Mouse (Mus musculus): ENCODE measurements around the gene Hs3st6.

Gene Hs3st6

DNA sequence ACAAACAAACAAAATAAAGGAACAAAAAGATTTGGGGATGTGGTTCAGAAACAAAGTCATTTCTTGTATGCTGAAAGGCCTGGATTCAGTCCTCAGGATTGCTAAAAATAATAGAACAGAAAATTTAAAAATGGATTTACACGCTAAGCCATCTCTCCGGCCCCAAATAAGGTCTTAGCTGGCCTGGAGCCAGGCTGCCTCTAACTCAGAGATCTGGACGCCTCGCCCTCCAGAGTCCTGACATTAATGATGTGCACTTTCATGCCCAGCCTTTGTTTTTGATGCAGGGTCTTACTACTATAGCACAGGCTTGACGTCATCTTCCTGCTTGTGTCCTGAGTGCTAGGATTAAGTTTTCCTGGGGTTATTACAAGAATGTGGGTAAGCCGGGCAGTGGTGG lies 23.7 kb upstream of the Hs3st6 start:
- no peak for DNase-seq

DNA sequence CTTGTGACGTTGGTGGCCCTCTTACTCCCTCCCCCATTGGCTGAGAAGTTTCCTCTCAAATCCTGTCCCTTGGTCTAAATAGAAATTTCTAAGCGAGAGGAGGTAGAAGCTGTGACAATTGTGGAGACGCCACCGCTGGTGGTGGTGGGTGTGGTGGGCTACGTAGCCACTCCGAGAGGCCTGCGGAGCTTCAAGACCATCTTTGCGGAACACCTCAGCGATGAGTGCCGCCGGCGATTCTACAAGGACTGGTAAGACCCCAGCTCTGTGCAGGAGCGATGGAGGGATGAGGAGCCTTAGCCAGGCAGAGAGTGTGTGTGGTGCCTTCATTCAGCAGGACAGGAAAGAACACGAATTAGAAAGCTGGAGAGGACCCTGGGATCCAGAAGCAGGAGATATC lies 22.0 kb upstream of the Hs3st6 start:
- DNase-seq = no peak

GRCm38 (mm10) chr17:24732233-24732935 lies 20.4 kb upstream of the Hs3st6 start:
- peak in 1 of 2 experiments; percentile 56 for DNase-seq

DNA sequence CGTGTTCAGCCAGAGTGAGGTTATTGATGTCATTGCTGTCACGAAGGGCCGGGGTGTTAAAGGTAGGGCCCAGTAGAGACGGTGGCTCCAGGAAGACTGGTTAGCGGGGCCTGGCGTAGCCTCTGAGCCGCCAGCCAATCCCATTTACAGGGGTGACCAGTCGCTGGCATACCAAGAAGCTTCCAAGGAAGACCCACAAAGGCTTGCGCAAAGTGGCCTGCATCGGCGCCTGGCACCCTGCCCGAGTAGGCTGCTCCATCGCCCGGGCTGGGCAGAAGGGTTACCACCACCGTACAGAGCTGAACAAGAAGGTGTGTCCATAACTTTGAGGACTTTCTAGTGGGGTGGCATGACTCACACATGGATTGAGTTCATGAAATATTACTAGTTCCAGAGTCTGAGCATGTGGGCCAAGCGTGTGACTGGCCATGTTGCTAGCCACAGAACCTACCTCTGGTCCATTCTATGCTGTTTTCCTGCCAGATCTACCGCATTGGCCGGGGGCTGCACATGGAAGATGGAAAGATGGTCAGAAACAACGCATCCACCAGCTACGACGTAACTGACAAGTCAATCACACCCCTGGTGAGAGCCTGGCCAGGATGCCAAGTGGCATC lies 19.2 kb upstream of the Hs3st6 start:
- DNase-seq = no peak

DNA sequence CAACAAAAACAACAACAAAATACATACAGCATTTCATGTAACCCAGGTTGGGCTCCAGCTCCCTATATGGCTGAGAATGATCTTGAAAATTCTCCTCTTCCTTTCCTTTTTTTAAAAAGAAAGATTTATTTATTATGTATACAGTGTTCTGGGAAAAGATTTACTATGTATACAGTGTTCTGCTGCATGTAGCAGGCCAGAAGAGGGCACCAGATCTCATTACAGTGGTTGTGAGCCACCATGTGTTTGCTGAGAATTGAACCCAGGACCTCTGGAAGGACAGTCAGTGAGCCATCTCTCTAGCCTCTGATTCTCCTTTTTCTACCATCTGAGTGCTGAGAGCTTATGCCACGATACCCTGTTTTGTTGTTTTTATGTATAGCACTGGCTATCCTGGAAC lies 18.3 kb upstream of the Hs3st6 start:
- DNase-seq = no peak

DNA sequence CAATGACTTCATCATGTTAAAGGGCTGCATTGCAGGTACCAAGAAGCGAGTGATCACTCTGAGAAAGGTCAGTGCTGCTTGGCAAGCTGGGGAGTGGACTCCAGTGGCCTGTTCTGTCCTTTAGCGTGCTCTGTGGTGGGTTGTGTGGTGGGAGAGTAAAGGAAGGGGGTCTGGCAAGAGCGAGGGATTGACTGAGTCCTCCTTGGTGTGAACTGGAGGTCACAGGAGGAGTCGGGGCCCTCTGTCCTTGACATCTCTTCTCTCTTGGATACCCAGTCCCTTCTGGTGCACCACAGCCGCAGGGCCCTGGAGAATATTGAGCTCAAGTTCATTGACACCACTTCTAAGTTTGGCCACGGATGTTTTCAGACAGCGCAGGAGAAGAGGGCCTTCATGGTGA lies 17.3 kb upstream of the Hs3st6 start:
- no peak for DNase-seq

- peak; percentile 98 to 99 for DNase-seq
Measured at GRCm38 (mm10) chr17:24736330-24737051, 16.3 kb upstream of the Hs3st6 start, which contains the start of gene Msrb1. Gene Msrb1 (plus strand): TSS chr17:24736642.

GRCm38 (mm10) chr17:24737135-24737810 lies 15.5 kb upstream of the Hs3st6 start:
- peak; percentile 59 to 73 for DNase-seq

DNA sequence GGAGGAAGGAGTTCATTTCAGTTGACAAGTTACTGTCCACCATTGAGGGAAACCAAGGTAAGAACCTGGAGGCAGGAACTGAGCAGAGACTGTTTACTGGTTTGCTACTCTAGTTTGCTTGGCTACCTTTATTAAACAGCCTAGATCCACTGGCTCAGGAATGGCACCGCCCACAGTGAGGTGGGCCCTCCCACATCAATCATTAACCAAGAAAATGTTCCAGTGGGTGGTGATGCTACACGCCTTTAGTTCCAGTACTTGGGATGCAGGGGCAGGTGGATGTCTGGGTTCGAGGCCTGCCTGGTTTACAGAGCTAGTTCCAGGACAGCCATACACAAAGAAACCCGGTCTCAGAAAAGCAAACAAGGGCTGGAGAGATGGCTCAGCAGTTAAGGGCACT lies 14.6 kb upstream of the Hs3st6 start:
- peak; percentile 82 to 84 for DNase-seq

GRCm38 (mm10) chr17:24739926-24740325 lies 12.9 kb upstream of the Hs3st6 start:
- no peak for DNase-seq

DNA sequence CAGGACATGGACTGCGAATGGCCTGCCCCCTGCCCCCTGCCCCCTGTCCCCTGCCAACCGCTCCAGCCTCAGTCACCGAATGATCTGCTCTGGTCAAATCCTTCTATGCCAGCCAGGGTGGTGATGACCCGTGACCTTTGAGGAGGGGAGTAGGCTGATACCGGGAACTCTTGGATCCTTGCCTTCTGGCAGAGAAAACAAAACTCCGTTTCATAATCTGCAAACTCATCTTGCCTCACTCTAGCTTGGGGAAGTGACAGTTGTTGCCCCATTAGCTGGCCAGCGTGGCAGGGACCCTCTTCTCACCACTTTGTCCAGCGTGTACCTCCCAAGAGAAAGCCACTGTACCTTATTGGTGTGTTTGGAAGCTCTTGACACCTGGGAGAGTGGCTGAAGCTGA lies 10.5 kb upstream of the Hs3st6 start:
- peak; percentile 28 to 50 for DNase-seq

- DNase-seq = peak in 1 of 2 experiments; percentile 34
Measured at GRCm38 (mm10) chr17:24743896-24744295, 8.9 kb upstream of the Hs3st6 start.

DNA sequence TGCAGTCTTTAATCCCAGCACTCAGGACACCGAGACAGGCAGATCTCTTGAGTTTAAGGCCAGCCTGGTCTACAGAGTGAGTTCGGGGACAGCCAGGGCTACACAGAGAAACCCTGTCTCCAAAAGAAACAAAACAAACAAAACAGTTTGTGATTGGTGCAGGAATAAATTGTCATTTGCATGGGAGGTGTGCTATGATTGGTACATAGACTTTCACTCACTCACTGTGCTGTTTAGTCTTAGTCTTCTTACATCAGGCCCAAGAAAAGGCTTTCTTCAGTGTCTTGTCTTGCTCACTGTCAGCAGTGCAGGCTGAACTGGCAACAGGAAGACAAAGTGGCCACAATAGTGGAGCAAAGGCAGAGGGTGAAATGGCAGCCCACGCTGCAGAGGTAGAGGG lies 8.4 kb upstream of the Hs3st6 start:
- no peak for DNase-seq

DNA sequence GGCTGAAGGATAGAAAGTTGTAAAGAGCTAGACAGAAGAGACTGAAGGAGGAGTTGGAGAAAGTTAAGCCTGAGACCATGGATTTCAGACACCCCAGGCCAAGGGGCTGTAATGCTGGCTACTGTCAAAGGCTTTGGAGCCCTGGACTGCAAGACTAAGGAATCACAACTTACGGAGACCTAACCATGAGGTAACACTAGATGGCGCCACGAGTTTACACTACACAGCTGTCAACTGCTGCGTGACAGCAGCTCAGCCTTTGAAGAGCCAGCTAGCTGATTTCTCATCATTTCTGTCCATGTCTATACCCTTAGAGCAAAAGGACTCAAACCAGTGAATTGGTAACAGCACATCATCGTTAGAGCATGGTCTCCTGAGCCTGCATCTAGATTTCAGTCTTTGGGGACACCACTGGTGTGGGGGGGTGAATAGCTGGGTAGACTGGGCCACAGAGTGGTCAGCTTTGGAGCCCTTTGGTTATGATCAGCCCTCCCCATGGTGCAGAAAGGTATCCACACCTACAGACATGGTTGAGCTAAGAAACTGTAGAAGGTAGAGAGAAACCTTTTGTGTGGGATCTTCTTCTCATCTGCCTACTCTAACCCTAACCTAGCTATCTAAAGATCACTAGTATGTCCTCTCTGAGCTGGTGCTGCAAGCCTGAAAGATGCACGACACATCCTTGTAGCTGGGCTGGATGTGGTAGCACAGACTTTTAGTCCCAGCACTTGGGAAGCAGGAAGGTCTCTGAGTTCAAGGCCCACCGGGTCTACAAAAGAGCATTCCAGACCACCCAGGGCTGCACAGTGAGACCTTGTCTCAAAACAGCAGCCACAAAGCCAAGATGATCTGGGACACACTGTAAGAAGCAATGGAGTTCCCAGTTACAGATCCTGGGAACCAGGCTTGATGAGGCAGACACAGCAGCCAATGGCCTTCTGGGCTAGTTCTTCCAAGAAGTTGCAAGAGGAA lies 7.0 kb upstream of the Hs3st6 start:
- DNase-seq = peak; percentile 87 to 92

- no peak for DNase-seq
Measured at GRCm38 (mm10) chr17:24746986-24747385, 5.8 kb upstream of the Hs3st6 start.

DNA sequence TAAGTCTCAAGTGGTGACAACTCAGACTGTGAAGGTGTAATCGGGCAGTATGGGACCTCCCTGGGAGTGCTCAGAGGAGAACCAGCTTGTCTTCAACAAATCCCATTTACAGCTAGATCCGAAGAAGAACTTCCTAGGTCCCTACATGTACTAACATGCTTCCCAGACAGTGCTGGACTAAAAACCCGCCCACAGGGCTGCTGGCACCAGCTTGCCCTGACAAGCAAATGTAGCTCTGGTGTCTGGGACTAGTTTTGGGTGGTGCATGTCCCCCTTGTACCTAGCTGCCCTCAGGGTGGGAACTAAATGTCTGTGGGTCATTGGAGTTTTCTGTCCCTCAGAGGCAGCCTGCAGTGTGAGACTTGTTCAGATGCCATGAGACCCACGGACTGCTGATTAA lies 1.3 kb upstream of the Hs3st6 start:
- no peak for DNase-seq

DNA sequence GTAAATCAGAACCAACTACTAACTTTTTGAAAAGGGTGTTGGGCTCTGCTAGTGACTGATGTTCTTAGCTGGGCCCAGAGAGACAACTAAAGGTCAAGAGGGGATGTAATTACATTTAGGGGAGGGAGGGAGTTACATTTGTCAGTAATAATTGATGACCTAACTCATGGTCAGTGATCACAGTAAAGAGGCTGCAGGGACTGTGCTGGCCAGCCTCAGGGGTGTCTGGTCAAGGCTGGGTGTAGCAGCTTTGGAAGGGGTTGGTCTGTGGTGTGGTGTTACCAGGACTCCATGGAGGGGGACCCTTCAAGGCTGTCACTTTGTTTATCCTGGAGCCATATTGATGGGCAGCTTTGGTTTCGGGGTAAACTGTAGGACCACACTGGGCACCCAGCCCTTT lies 4.6 kb downstream of the Hs3st6 start:
- DNase-seq = no peak

GRCm38 (mm10) chr17:24761121-24761520 lies 8.3 kb downstream of the Hs3st6 start:
- no peak for DNase-seq

- no peak for DNase-seq
Measured at GRCm38 (mm10) chr17:24765016-24765905, 12.5 kb downstream of the Hs3st6 start.

GRCm38 (mm10) chr17:24766266-24766875 lies 13.6 kb downstream of the Hs3st6 start:
- peak; percentile 62 to 72 for DNase-seq

DNA sequence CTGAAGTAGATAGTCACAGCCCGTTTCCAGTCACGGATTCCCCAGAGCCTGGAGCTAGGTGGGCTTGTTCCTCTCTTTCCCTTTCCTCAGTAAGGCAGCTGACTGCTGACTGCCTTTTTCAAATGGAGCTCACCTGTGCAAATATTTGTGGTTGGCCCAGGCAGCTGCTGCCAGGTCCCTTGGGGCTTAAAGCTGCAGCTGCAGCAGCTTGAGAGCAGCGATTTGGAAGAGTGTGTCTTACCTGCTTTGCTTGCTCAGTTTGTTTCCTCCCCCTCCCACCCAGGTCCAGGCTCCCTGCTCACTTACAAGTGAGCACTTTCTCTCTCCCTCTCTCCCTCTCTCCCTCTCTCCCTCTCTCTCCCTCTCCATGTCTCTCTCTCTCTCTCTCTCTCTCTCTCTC lies 16.4 kb downstream of the Hs3st6 start:
- no peak for DNase-seq
